Mouse (Mus musculus) neural tube, embryonic 15.5 days (tissue): ENCODE results near the gene Ptdss2. TPM values are rescaled to one million over a fixed set of nuclear protein-coding genes. Genes with fewer than 3 reads are reported as not detected.

Experiments used
- ATAC-seq: fragments of 200-750 bp; cut with Nextera tagmentation; 2 replicates; pipeline ENCODE4 v1.8.0; 2017; ENCODE audit warnings: mild to moderate bottlenecking, moderate TSS enrichment, moderate library complexity; ENCODE audit not compliant: low FRiP score
- H3K27ac ChIP-seq: fragments of 300-500 bp; sonication (generic); replicated peaks from 2 replicates; pipeline ENCODE4 v1.5.1; 2015; ENCODE audit warnings: mild to moderate bottlenecking, inconsistent platforms
- H3K27me3 ChIP-seq: fragments of 300-500 bp; sonication (generic); replicated peaks from 2 replicates; pipeline ENCODE4 v1.6.1; 2015; ENCODE audit warnings: inconsistent platforms
- H3K36me3 ChIP-seq: fragments of 300-500 bp; sonication (generic); 2 replicates; pipeline ENCODE4 v1.6.1; 2015; ENCODE audit warnings: inconsistent platforms
- H3K4me1 ChIP-seq: fragments of 300-500 bp; sonication (generic); 2 replicates; pipeline ENCODE4 v1.6.1; 2015; ENCODE audit warnings: inconsistent platforms
- H3K4me2 ChIP-seq: fragments of 300-500 bp; sonication (generic); 2 replicates; pipeline ENCODE4 v1.6.1; 2015; ENCODE audit warnings: inconsistent platforms, mild to moderate bottlenecking, moderate library complexity
- H3K4me3 ChIP-seq: fragments of 300-500 bp; sonication (generic); replicated peaks from 2 replicates; pipeline ENCODE4 v1.5.1; 2015; ENCODE audit warnings: mild to moderate bottlenecking, inconsistent platforms
- H3K9ac ChIP-seq: fragments of 300-500 bp; sonication (generic); replicated peaks from 2 replicates; pipeline ENCODE4 v1.6.1; 2015; ENCODE audit warnings: mild to moderate bottlenecking, inconsistent platforms
- H3K9me3 ChIP-seq: fragments of 300-500 bp; sonication (generic); replicated peaks from 2 replicates; pipeline ENCODE4 v1.6.1; 2016; ENCODE audit warnings: inconsistent platforms
- WGBS: fragments of 180-500 bp; shearing (Covaris S2); methylation state at CpG from one replicate; pipeline ENCODE4 v1.1.7; 2015; ENCODE audit warnings: mixed read lengths; 5-methylcytosine and 5-hydroxymethylcytosine counted together
- polyA plus RNA-seq: library from polyadenylated mRNA; unstranded; fragments of >200 nt; fragmentation: Nextera tagmentation; extraction: Ambion mirVana; gene quantifications from 2 replicates; pipeline ENCODE4 v1.2.1, GENCODE M21; 2015

The Ptdss2 gene
- polyA plus RNA-seq, 1 experiment from 2014 or later: 86.7 TPM

DNA sequence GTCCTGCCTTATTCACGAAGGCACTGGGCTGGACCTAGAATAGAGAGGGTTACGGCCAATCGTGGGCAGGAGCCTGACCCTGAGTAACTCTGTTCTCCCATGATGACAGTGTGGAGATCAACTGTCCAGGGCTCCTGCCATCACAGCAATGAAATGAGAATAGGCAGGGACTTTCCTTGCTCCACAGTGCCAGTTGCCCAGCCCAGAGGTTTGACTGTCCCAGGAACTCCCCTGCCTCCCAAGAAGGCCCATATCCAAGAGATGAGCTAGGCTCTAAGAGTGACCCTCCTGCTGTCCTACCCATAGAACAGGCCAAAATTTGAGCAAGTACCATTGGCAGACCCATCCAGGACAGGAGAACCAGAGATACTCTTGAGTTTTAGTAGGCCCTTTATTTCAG, 66.6 kb downstream of the Ptdss2 start:
- 93% methylated on average over 3 of the region's 3 CpGs for WGBS
- Histone ChIP-seq H3K4me2 (no peak overlapping the region), H3K4me1 (peaks cover 16% of the 10 kb centered on the region), H3K27ac (no peak overlapping the region), H3K4me3 (no peak overlapping the region), H3K36me3 (peaks cover 36% of the 10 kb centered on the region), H3K27me3 (no peaks in the 10 kb centered on the region), H3K9ac (no peak overlapping the region), H3K9me3 (no peaks in the 10 kb centered on the region)
- ATAC-seq: no peak

DNA sequence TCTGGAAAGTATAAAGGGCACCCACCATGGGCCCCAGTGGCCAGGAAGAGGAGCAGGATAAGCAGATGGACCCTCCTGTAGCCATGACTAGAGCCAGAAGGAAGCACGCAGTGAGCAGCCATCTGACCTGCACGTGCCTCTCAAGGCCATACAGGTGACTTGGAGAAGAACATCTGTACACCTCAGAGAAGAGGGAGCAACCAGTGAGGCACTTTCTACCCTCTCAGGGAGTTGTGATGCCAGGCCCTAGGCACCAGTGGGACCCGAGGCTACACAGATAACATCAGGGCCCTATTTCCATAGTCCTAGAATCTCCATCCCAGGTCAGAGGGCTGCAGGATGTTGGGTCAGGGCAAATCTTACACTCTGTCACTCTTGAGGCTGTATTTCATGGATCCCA, 68.0 kb downstream of the Ptdss2 start:
- Histone ChIP-seq H3K4me1 (peaks cover 27% of the 10 kb centered on the region), H3K27ac (no peak overlapping the region), H3K36me3 (peaks cover 36% of the 10 kb centered on the region), H3K27me3 (no peaks in the 10 kb centered on the region), H3K9me3 (no peaks in the 10 kb centered on the region), H3K4me3 (no peak overlapping the region), H3K4me2 (no peak overlapping the region), H3K9ac (no peak overlapping the region)
- ATAC-seq: no peak
- WGBS: 97% methylated on average over 3 of the region's 3 CpGs

DNA sequence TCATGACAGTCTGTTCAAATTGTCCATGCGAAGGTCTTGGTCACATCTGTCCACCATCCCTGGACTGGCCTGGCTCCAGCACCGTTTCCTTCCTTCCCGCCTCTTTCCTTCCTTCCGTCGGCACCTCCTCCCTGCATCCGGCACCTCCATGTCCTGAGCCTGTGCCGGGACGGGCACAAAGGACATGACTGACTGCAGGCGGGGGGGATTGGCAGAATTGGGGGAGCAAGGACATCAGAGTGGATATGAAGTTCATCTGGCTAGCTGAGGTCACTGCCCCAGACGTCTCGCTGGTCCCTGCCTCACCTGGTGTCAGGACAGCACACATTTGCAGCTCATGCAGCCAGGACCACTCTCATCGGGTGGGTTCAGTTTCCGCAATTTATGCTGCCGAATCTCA, 68.9 kb downstream of the Ptdss2 start:
- H3K27me3 ChIP-seq: no peaks in the 10 kb centered on the region
- H3K27ac ChIP-seq: no peak overlapping the region
- no peak overlapping the region for H3K9ac ChIP-seq
- H3K9me3 ChIP-seq: no peaks in the 10 kb centered on the region
- H3K4me3 ChIP-seq: no peak overlapping the region
- H3K36me3 ChIP-seq: peaks cover 36% of the 10 kb centered on the region
- 89% methylated on average over 14 of the region's 14 CpGs for WGBS
- no peak for ATAC-seq
- no peak overlapping the region for H3K4me2 ChIP-seq
- peaks cover 33% of the 10 kb centered on the region for H3K4me1 ChIP-seq

DNA sequence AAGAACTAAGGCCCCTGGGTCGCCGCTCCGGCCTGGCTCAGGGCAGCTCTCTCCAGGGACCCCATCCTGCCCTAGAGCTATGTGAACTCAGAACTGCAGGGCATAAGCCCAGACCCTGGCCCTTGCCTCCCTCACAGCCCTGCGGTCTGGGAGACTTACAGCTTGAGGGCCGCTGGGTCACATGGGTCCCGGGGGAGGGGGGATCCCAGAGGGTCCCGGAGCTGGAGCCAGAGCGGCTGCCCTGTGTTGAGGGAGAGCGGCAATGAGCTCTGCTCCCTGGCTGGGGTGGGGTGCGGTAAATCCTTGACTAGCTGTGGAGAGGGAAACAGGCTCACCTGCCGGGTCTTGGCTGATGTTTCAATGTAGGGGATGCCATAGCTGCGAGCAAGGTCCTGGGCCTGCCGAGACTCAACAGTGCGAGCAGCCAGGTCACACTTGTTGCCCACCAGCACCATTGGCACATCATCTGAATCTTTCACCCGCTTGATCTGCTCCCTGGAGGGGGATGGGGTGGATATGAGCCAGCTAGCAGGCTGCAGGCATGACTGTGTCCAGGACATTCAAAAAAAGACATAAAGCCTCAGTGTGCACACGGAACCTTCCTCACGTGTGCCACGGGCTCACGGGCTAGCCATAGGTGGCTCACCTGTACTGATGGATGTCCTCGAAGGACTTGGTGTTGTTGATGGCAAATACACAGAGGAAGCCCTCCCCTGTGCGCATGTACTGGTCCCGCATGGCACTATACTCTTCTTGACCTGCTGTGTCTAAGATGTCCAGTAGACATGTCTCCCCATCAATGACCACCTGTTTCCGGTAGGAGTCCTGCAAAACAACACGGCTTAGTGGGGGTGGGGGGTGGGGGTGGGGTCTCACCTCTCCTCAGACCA, 69.9 kb downstream of the Ptdss2 start:
- Histone ChIP-seq H3K4me2 (peak overlapping the region; percentile 93), H3K9ac (peak overlapping the region; percentile 98; the same call in 1 of the 2 replicates), H3K27me3 (no peaks in the 10 kb centered on the region), H3K4me1 (peaks cover 33% of the 10 kb centered on the region), H3K9me3 (no peaks in the 10 kb centered on the region), H3K27ac (no peak overlapping the region), H3K36me3 (peaks cover 36% of the 10 kb centered on the region), H3K4me3 (peak overlapping the region; percentile 86; the same call in 1 of the 2 replicates)
- no peak for ATAC-seq
- WGBS: 91% methylated on average over 24 of the region's 24 CpGs

DNA sequence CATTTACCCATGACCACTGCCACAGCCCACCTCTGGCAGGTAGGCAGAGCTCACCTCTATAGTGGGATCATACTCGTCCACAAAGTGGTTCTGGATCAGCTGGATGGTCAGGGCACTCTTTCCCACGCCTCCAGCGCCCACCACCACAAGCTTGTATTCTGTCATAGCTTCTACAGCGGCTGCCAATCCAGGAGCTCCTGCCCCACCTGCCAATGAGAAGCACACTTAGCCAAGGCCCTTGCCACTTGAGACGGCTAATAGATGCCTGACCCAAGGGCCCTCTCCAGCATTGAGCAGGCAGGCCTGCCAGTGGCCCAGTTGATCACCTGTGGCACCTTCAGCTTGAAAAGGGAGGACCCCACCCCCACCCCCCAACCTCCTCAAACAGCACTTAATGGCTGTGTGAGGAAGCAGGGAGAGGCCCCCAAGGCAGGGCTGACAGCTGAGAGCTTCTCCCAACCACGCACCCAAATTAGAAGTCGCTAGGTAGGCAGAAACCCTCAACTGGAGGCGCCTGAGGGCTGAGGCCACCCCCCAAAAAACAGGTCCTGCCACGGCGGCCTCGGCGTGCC, 70.7 kb downstream of the Ptdss2 start:
- Histone ChIP-seq H3K4me1 (peaks cover 33% of the 10 kb centered on the region), H3K27ac (peak overlapping the region; percentile 83), H3K9ac (peak overlapping the region; percentile 98), H3K36me3 (peaks cover 36% of the 10 kb centered on the region), H3K4me2 (peak overlapping the region; percentile 93), H3K4me3 (peak overlapping the region; percentile 86), H3K9me3 (no peaks in the 10 kb centered on the region), H3K27me3 (no peaks in the 10 kb centered on the region)
- ATAC-seq: no peak
- WGBS: 30% methylated on average over 12 of the region's 12 CpGs

DNA sequence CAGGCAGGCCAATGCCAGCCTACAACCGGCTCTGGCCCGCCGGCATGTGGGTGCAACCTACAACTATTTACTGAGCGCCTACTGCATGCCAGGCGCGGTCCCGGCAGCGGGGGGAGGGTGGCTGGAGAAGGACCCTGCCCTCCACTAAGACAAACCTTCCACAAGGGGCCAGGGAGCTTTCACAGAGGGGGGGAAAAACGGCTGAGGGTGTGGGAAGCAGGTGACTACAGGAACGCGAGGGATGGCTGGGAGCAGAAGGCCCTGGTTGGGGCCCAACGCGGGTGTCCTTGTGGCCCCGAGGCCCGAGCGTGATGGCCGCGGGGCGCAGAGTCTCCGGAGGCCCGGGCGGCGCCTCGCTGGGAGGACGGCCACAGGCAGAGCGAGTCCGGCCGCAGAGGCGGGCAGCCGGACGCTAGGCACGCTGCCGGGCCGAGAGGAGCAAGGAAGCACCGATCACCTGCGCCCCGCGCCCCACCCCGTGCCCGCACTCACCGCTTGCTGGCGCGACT, 71.2 kb downstream of the Ptdss2 start:
- peaks cover 36% of the 10 kb centered on the region for H3K36me3 ChIP-seq
- peak overlapping the region; percentile 86 for H3K4me3 ChIP-seq
- peak overlapping the region; percentile 93 for H3K4me2 ChIP-seq
- 3% methylated on average over 20 of the region's 43 CpGs for WGBS
- H3K27me3 ChIP-seq: no peaks in the 10 kb centered on the region
- ATAC-seq: no peak; the same call in none of the 2 replicates
- peak overlapping the region; percentile 83 for H3K27ac ChIP-seq
- H3K4me1 ChIP-seq: peaks cover 33% of the 10 kb centered on the region
- H3K9me3 ChIP-seq: no peaks in the 10 kb centered on the region
- H3K9ac ChIP-seq: peak overlapping the region; percentile 98

DNA sequence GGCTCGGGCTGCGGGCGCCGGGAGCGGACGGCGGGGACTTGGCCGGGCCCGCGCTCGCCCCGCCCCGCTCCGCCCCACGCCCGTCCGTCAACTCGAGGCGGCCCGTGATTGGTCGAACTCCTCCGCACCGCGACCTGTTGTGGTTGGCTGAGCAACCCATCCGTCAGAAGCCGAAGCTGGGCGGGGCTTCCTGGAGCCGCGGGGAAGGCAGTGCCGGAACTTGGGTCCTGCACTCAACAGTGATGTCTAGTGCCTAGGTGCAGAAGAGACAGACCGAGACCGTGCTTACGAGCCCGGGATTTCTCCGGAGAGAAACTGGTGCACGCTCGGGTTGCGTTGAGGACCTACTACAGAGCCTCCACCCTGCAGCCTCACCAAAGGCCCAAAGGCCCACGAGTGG, 71.8 kb downstream of the Ptdss2 start, which contains the start of the genes Hras and Lrrc56:
TSS of gene Hras (minus strand) at position 58 of the 400 bp plus-strand sequence.
TSS of gene Lrrc56 (plus strand) at position 210 of the 400 bp plus-strand sequence.
- ATAC-seq: peak; percentile 96
- peak within 1 kb of the TSS; percentile 98 for H3K9ac ChIP-seq
- H3K27me3 ChIP-seq: no peaks in the 10 kb centered on the region
- under 1% methylated on average over 38 of the region's 39 CpGs for WGBS
- no peaks in the 10 kb centered on the region for H3K9me3 ChIP-seq
- peak within 1 kb of the TSS; percentile 83 for H3K27ac ChIP-seq
- H3K4me3 ChIP-seq: peak within 1 kb of the TSS; percentile 86
- peaks cover 33% of the 10 kb centered on the region for H3K4me1 ChIP-seq
- H3K4me2 ChIP-seq: peak within 1 kb of the TSS; percentile 93
- H3K36me3 ChIP-seq: peaks cover 33% of the 10 kb centered on the region

DNA sequence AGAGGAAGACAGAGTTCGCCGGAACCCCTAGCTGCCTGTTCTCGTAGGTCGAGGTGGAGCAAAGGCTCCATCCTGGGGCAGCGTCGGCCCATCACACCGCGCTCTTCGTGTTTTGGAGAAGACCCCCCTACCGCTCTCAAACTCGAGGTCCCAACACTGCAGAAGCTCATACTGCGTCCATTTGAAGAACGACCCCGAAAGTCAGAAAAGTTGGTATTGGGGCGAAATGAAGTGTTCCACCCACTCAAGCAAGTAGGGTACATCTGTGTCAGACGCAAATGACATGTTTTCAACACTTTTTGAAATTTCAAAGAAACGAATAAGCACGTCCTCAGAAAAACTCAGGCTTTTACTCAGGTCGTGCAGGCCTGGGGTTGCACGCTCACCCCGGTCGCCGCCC, 72.2 kb downstream of the Ptdss2 start:
- no peaks in the 10 kb centered on the region for H3K27me3 ChIP-seq
- H3K4me1 ChIP-seq: peaks cover 33% of the 10 kb centered on the region
- H3K4me2 ChIP-seq: peak overlapping the region; percentile 93
- under 1% methylated on average over 23 of the region's 23 CpGs for WGBS
- peak overlapping the region; percentile 86 for H3K4me3 ChIP-seq
- H3K9ac ChIP-seq: peak overlapping the region; percentile 58
- peak overlapping the region; percentile 81 for H3K27ac ChIP-seq
- peaks cover 28% of the 10 kb centered on the region for H3K36me3 ChIP-seq
- ATAC-seq: no peak
- H3K9me3 ChIP-seq: no peaks in the 10 kb centered on the region

DNA sequence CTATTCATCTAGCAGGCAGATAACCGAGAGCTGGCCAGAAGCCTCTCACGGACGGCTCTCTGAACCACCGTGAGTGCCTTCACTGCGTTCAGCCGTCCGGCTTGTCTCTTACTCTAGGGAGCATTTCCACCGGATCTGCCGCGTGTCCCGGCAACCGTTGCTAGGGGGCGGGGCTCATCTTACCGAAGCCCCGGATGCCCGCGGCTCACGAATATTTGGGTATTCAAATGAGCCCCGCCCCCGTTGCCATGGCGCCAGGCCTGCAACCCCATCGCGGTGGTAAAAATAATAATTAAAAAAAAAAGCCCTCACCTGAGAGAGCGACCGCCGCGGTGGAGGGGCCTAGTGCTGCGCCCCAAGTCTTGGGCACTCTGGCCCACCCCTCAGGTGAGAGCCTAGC, 72.6 kb downstream of the Ptdss2 start:
- Histone ChIP-seq H3K4me3 (peak overlapping the region; percentile 86), H3K27ac (peak overlapping the region; percentile 81), H3K4me1 (peaks cover 33% of the 10 kb centered on the region), H3K4me2 (peak overlapping the region; percentile 93), H3K9ac (peak overlapping the region; percentile 58), H3K9me3 (no peaks in the 10 kb centered on the region), H3K27me3 (no peaks in the 10 kb centered on the region), H3K36me3 (peaks cover 24% of the 10 kb centered on the region)
- WGBS: under 1% methylated on average over 28 of the region's 28 CpGs
- peak; percentile 33 for ATAC-seq

DNA sequence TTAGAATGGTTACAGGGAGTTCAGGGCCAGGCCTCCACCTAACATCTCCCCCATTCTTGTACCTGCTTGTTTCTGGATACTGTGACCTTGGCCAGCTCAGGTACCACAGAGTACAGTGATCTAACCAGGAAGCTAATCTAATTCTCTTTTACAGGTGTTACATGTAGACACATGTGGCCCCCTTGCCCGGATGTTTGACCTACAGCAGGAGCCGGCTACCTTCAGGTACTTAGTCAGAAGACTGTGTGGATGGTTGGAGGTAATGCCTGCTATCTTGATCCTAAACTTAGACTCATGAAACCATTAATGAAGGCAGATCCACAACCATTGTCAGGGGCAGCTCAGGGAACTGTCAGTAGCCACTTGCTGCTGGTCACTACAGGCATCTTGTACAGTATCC, 73.6 kb downstream of the Ptdss2 start:
- H3K4me2 ChIP-seq: peak overlapping the region; percentile 93
- H3K4me1 ChIP-seq: peaks cover 33% of the 10 kb centered on the region
- H3K27me3 ChIP-seq: no peaks in the 10 kb centered on the region
- H3K9ac ChIP-seq: no peak overlapping the region
- H3K36me3 ChIP-seq: peaks cover 15% of the 10 kb centered on the region; the same call in 1 of the 2 replicates
- ATAC-seq: no peak
- no peak overlapping the region for H3K4me3 ChIP-seq
- 95% methylated on average over 2 of the region's 2 CpGs for WGBS
- H3K9me3 ChIP-seq: no peaks in the 10 kb centered on the region
- no peak overlapping the region for H3K27ac ChIP-seq

DNA sequence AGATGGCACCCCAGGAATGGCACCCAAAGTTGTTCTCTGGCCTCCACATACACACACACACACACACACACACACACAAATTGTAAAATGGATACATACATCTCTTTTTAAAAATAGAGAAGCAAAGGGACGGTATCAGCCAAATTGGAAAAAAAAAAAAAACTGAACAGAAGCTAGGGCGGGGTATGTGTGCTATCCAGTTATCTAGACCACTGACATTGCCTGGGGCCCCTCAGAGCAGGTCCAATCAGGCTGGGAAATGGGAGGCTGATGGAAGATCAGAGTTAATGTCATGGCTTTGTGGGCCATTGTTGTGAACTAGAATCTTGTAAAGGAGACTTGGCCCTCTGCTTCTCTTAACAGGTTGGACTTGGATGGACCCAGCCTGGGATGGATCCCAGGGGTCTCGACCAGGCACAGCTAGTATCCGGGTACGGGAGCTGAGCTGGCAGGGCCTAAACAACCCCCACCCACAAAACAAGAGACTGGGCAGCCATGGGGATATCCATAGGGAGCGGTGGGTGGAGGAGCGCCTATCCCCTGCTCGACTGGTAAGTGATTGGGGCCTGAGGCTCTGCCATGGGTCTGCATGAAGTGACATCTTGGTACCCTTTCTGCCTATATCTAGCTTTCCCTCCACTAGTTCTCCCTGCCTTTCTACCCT, 74.6 kb downstream of the Ptdss2 start:
- WGBS: 95% methylated on average over 8 of the region's 8 CpGs
- H3K9me3 ChIP-seq: no peaks in the 10 kb centered on the region
- H3K4me1 ChIP-seq: peaks cover 32% of the 10 kb centered on the region
- ATAC-seq: no peak
- H3K9ac ChIP-seq: no peak overlapping the region
- H3K4me3 ChIP-seq: no peak overlapping the region
- H3K36me3 ChIP-seq: peaks cover 5% of the 10 kb centered on the region; the same call in 1 of the 2 replicates
- no peaks in the 10 kb centered on the region for H3K27me3 ChIP-seq
- H3K4me2 ChIP-seq: no peak overlapping the region
- no peak overlapping the region for H3K27ac ChIP-seq
